Mouse (Mus musculus): ENCODE data around the gene Olah. TPM values are rescaled to one million over a fixed set of nuclear protein-coding genes. Genes with fewer than 3 reads are reported as not detected.

Gene Olah
- polyA plus RNA-seq, 1 experiment from 2014 or later = not detected

DNA sequence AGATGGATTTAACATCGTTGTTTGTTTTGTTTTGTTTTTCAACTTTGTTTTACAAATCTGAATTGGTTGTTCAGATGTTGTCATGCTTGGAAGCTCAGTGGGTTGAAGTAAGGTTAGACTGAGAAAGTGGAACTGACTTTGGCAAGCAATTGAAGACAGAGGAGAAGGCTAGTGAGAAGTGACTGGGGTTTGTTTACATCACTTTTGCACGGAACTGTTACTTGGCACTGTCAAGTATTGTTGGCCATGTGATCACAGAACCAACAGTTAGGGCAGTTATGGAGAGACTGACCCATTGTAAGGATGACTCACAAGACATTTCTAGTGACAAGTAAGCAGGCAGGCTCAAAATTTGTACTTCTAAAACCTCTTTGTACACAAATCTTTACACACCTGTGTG, 73.9 kb downstream of the Olah start:
- H3K9me3 ChIP-seq (ENCODE audit: control insufficient read depth, low read length) = no peaks in the 10 kb centered on the region
- DNase-seq (ENCODE audit: low spot score) (no peak), ATAC-seq (ENCODE audit: low read depth) (no peak)
- no peak overlapping the region for H3K27ac ChIP-seq (replicated peaks; ENCODE audit: low read depth, low read length)
- no peak overlapping the region for H3K9ac ChIP-seq (ENCODE audit: low read depth, low read length)
- no peak overlapping the region for H3K4me2 ChIP-seq (ENCODE audit: low read depth, low read length)
- WGBS = 82% methylated on average over 2 of the region's 2 CpGs
- H3K27me3 ChIP-seq (replicated peaks; ENCODE audit: control insufficient read depth, insufficient read depth, low read length) = no peaks in the 10 kb centered on the region
- H3K36me3 ChIP-seq (ENCODE audit: control insufficient read depth, insufficient read depth, low read length) = peaks cover 49% of the 10 kb centered on the region
- H3K4me3 ChIP-seq (ENCODE audit: low read depth, low read length) = no peak overlapping the region
- no peaks in the 10 kb centered on the region for H3K4me1 ChIP-seq (ENCODE audit: control insufficient read depth, insufficient read depth, low read length)

DNA sequence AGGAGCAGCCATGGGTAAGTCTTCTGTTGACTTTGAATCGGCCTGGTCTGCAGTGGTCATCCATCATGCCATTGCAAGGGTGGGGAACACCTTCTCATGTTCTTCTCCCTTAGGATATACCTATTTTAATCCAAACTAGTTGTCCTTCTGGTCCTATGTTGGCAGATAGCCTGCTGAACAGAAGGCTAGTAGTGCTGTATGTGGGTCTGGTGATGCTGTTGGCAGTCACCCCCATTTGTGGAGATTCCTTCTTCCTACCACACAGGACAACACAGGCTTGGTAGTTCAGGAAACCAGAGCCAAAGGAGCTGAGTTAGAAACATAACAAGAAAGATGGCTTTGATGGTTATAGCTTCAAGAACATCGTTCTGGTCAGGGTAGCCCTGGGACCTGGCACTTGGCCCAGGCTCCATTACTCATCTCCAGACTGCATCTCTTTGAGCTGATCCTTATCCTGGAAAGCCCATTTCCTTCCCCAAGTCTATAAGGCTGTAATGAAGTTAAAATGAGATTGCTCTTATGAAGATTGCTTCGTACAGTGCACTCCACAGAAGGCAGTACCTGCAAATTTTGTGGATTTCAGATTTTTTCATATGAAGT, 91.5 kb downstream of the Olah start:
- Histone ChIP-seq H3K4me2 (ENCODE audit: low read depth, low read length) (no peak overlapping the region), H3K4me1 (ENCODE audit: control insufficient read depth, insufficient read depth, low read length) (no peaks in the 10 kb centered on the region), H3K27ac (replicated peaks; ENCODE audit: low read depth, low read length) (no peak overlapping the region), H3K9ac (ENCODE audit: low read depth, low read length) (no peak overlapping the region), H3K27me3 (replicated peaks; ENCODE audit: control insufficient read depth, insufficient read depth, low read length) (no peaks in the 10 kb centered on the region), H3K9me3 (ENCODE audit: control insufficient read depth, low read length) (no peaks in the 10 kb centered on the region), H3K36me3 (ENCODE audit: control insufficient read depth, insufficient read depth, low read length) (peaks cover 18% of the 10 kb centered on the region), H3K4me3 (ENCODE audit: low read depth, low read length) (no peak overlapping the region)
- 78% methylated on average over 3 of the region's 3 CpGs for WGBS
- no peak for DNase-seq (ENCODE audit: low spot score)
- ATAC-seq (ENCODE audit: low read depth) = no peak

DNA sequence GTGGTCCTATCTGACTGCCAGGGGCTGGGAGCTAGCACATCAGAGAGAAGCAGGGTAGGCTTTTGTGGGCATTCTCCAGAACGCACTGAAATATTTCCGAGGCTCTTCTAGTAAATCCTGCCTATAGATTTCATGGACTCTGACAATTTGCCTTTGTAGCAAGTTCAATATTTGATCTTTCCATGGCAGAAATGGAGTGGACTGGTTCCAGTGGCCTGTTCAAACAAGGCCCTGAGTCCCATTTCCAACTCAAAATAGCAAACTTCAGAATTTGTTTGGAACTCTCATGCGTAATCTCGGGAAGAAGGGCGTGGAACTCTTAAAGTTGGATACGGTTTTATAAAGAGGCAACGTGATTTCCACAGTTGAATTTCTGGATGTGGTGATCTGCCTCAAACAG, 101.2 kb downstream of the Olah start:
- Histone ChIP-seq H3K9me3 (ENCODE audit: control insufficient read depth, low read length) (no peaks in the 10 kb centered on the region), H3K27ac (replicated peaks; ENCODE audit: low read depth, low read length) (no peak overlapping the region)
- ATAC-seq (ENCODE audit: low read depth) = no peak

DNA sequence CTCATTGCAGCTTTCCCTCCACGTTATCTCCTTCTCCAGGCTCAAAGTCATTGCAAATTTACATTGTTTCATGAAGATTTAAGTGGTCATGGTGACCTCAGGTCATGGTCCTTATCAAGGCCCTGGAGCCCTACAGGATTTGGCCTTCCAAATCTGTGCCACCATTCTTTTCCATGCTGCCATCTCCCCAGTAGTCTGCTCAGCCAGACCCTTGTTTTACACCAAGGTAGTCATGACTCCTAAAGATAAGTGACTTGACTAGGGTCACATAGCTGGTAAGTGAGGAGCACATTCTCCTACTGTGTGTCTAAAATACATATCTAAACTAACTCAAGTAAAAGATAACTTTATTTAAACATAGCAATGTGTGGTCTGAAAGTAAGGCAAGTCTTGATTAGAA, 104.8 kb downstream of the Olah start:
- no peak for DNase-seq (ENCODE audit: low spot score)
- H3K27ac ChIP-seq (replicated peaks; ENCODE audit: low read depth, low read length) = no peak overlapping the region
- no peaks in the 10 kb centered on the region for H3K4me1 ChIP-seq (ENCODE audit: control insufficient read depth, insufficient read depth, low read length)
- H3K36me3 ChIP-seq (ENCODE audit: control insufficient read depth, insufficient read depth, low read length) = no peaks in the 10 kb centered on the region
- ATAC-seq (ENCODE audit: low read depth) = no peak
- no peaks in the 10 kb centered on the region for H3K9me3 ChIP-seq (ENCODE audit: control insufficient read depth, low read length)
- 91% methylated on average over 1 of the region's 1 CpGs for WGBS
- H3K27me3 ChIP-seq (replicated peaks; ENCODE audit: control insufficient read depth, insufficient read depth, low read length) = no peaks in the 10 kb centered on the region
- H3K9ac ChIP-seq (ENCODE audit: low read depth, low read length) = no peak overlapping the region
- no peak overlapping the region for H3K4me3 ChIP-seq (ENCODE audit: low read depth, low read length)
- no peak overlapping the region for H3K4me2 ChIP-seq (ENCODE audit: low read depth, low read length)

More for the DNA sequence above, 101.2 kb downstream of the Olah start:
- H3K36me3 ChIP-seq (ENCODE audit: control insufficient read depth, insufficient read depth, low read length) = no peaks in the 10 kb centered on the region
- no peaks in the 10 kb centered on the region for H3K4me1 ChIP-seq (ENCODE audit: control insufficient read depth, insufficient read depth, low read length)
- no peaks in the 10 kb centered on the region for H3K27me3 ChIP-seq (replicated peaks; ENCODE audit: control insufficient read depth, insufficient read depth, low read length)
- H3K9ac ChIP-seq (ENCODE audit: low read depth, low read length) = no peak overlapping the region
- no peak overlapping the region for H3K4me3 ChIP-seq (ENCODE audit: low read depth, low read length)
- WGBS = 90% methylated on average over 7 of the region's 7 CpGs
- no peak for DNase-seq (ENCODE audit: low spot score)
- no peak overlapping the region for H3K4me2 ChIP-seq (ENCODE audit: low read depth, low read length)

Other genes starting within 250 kb of the Olah start
- 34.2 and 37.3 TPM in 2 replicates for gene Nmt2, start 113.0 kb downstream of the Olah start, polyA plus RNA-seq (2014; fragmentation: Nextera tagmentation; extraction: Ambion mirVana)
- 20.9 and 21.9 TPM in 2 replicates for gene Rpp38, start 64.6 kb downstream of the Olah start, polyA plus RNA-seq (2014; fragmentation: Nextera tagmentation; extraction: Ambion mirVana)
- gene Acbd7, start 61.0 kb downstream of the Olah start, polyA plus RNA-seq (2014; fragmentation: Nextera tagmentation; extraction: Ambion mirVana) = 3.2 and 3.9 TPM in 2 replicates
- 3.9 and 20.3 TPM in 2 replicates for gene Meig1, start 25.4 kb upstream of the Olah start, polyA plus RNA-seq (2014; fragmentation: Nextera tagmentation; extraction: Ambion mirVana)
- gene Dclre1c, start 26.9 kb upstream of the Olah start, polyA plus RNA-seq (2014; fragmentation: Nextera tagmentation; extraction: Ambion mirVana) = 5.9 and 6.1 TPM in 2 replicates
- gene Suv39h2, start 77.8 kb upstream of the Olah start, polyA plus RNA-seq (2014; fragmentation: Nextera tagmentation; extraction: Ambion mirVana) = 14.4 and 14.7 TPM in 2 replicates
- gene Gm45902, start 115.6 kb upstream of the Olah start, polyA plus RNA-seq (2014; fragmentation: Nextera tagmentation; extraction: Ambion mirVana) = 3.9 and 4.9 TPM in 2 replicates
- gene Hspa14, start 115.6 kb upstream of the Olah start, polyA plus RNA-seq (2014; fragmentation: Nextera tagmentation; extraction: Ambion mirVana) = 85.7 and 93.7 TPM in 2 replicates
- 0.32 TPM in 1 of 2 replicates, not detected in the other for gene Cdnf, start 115.8 kb upstream of the Olah start, polyA plus RNA-seq (2014; fragmentation: Nextera tagmentation; extraction: Ambion mirVana)
- gene Fam107b, start 173.3 kb upstream of the Olah start, polyA plus RNA-seq (2014; fragmentation: Nextera tagmentation; extraction: Ambion mirVana) = 40.4 and 44.4 TPM in 2 replicates

All from embryonic facial prominence, embryonic 14.5 days (tissue).